Mouse (Mus musculus): ENCODE measurements around the gene Ppp3ca.

DNA sequence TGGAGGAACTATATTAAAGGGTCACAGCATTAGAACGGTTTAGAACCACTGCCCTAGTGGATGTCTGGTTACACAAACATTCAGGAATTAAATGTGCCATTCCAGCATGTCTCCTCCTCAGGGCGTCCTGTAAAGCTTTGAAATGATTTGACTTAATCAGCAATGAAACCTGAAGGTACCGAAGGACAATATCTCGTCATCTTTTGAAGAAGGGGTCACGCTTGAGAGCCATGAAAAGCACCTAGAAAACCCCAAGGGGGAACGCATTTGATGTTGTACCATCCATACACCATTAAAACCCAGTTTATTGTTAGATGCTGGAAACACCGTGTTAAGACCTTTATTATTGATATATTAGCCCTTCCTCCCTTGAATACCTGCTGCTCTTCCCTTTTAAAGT is 36.8 kb downstream of the Ppp3ca start:
- TF ChIP-seq GATA1 (IDR thresholded peaks at IDR 0.05; ENCODE audit: low read depth, low read length), result no peak
- TF ChIP-seq ETS1 (IDR thresholded peaks at IDR 0.05; ENCODE audit: low read depth, low read length), result no peak
- no peak for TF ChIP-seq MYC (IDR thresholded peaks at IDR 0.05; ENCODE audit: low read depth, low read length)
- TF ChIP-seq ZKSCAN1 (IDR thresholded peaks at IDR 0.05; ENCODE audit: low read depth, low read length), result no peak
- no peak for TF ChIP-seq ZC3H11A (IDR thresholded peaks at IDR 0.05; ENCODE audit: low read depth, low read length)
- TF ChIP-seq POLR2A (IDR thresholded peaks at IDR 0.05; ENCODE audit: control insufficient read depth in 1 of 2, insufficient read depth in 1 of 2, low read depth in 1 of 2, low read length in 2 of 2, poor library complexity in 1 of 2), result no peak

Measured in MEL (cell line).